Mouse (Mus musculus) thymus, adult 18-20 months (tissue): ENCODE results near the gene Chst13.
A peak's percentile ranks its signal among the peaks of the same experiment; 100 is the strongest.

Experiments used
- DNase-seq, 2 experiments: peaks; one replicate each; pipeline ENCODE4 v3.0.0; 2022; ENCODE audit warnings: mixed read lengths in 2 of 2

Gene Chst13

GRCm38 (mm10) chr6:90324991-90325390 lies at the start of gene Chst13:
Gene Chst13, minus strand, starts transcription at chr6:90325185.
- no peak for DNase-seq

DNA sequence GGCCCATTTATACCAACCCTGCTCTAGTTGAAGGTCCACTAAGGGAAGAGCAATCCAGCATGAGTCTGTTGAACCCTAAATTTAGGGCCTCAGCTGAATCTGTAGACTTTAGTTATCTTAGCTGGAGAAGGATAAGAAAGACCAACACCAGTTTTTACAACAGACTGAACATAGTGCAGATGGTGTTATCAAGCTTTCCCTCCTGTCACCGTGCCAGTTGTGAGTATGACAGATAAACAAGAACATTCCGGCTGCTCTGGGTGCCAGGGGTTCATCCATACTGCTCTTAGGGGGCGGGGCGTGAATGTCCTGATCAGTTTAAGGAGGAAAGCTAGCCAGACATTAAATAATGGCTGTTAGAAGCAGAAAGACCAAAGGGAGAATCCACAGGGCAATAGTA lies 49.7 kb upstream of the Chst13 start:
- no peak for DNase-seq

- DNase-seq, result peak; percentile 23 to 32
Measured at GRCm38 (mm10) chr6:90369725-90370553, 45.0 kb upstream of the Chst13 start.

DNA sequence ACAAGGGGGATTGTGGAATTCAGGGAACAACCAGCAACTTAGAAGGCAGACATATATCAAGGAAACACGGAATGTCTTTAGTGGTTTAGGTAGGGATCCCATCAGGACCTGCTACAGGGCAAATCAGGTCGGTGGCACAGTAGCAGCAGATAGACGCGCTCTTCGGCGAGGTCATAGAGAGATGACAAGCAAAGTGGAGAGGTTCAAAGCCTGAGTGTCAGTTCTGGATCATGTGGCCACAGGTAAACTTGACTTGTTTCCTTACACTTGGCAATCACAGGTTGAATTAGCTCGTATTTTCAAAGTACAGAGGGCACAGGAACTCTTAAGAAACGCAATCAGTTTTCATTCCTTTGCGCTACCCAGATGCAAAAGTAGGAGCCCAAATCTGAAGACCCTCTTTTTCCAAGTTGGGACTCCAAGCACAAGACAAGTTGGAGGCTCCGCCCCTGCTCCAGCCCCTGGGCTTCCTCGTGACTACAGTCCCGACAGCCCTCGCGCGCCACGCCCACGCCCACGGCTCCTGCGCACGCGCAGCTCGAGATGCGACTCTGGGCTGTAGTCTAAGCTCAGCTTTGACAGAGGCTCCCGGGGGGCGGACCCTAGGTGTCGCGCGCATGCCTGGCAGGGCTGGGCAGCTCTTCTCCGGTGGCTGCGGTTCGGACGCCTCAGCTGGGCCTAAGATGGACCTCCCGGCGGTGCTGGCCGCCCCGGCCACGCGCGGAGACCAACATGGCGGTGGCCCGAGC lies 44.2 kb upstream of the Chst13 start, which contains the start of gene Zxdc:
TSS of gene Zxdc (plus strand) at position 517 of the 749 bp plus-strand sequence.
- peak; percentile 98 to 99 for DNase-seq

GRCm38 (mm10) chr6:90363301-90363700 lies 38.3 kb upstream of the Chst13 start:
- no peak for DNase-seq

DNA sequence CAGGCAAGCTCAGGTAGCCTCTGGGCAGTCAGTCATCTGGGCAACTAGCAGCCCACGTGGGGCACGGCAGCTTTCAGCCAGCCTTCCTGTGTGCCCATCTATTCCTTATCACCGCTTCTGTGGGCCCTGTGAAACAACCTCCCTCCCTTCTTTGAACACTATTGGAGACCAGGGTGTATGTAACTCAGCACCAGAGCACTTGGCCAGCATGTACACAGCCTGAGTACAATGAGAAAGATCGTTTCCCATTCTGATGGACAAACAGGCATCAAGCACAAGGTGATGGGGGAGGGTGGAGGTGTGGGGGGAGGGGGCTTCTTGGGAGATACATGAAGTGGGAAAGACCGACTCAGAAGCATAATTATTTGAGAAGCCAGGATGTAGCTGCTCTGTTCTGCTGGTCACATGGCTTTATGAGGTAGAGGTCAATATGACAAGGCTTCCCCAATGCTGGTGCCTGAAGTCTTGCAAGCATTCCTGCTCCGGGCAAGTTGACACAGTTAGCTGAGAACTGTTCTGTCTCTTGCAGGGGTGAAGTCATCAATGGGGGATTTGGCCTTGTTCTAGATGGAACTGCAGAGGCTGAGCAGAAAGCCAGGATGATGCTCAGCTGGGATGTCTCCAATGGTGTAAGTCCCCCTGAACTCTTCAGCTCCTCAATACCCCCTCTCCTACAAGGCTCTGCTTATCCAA lies 36.1 kb upstream of the Chst13 start:
- DNase-seq, result no peak

- no peak for DNase-seq
Measured at GRCm38 (mm10) chr6:90360024-90360781, 35.2 kb upstream of the Chst13 start.

DNA sequence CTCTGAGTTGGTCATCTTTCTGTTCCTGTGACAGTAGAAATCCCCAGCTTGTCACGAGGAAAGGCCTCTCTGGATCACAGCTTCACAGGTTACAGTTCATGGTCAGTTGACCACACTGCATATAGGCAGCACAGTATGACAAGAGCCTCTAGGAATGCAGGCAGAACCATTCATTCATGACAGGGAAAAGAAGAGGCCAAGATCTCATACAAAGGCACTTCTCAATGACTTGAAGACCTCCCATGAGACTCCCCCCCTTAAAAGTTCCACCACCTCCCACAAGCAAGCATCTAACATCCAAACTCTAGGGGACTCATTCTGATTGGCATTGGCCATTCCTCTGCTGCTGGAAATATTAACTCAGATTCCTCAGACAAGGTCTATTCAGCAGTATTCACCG lies 34.5 kb upstream of the Chst13 start:
- DNase-seq, result no peak

DNA sequence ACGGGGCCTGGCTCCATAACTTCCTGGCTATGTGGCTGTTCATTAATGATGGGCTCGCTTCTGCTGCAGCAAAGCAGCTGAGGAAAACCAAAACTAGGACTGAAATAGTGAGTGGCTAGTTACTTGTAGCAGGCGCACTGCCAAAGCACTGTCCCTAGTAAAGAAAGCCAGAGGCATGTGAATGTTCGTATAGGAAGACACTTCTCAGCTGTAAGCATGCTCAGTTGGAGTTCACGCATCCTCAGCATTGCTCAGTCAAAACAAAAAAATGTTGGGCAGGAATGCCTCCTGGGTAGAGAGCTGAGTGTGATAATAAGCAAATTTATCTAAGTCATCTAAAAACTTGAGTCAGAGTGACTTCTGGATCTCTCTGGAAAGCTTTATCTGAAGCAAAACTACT lies 33.2 kb upstream of the Chst13 start:
- DNase-seq, result no peak

DNA sequence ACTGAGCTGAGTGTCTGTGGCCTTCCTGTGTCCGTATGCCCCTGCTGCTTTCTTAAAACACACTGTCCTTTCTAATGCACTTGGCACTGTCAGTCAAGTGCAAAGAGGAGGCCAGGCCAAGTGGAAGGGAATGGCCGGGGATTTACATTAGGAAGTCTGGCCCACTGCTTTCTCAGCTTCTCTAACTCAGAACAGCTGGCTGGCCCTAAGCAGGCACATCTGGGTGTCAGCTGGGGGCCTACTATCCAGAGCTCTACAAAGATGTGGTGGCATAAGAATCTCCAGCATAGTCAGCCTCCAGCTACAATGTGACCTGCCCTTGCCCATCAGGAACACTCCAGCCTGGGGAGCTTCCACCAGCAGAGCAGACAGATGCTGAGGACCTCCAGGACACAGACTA lies 25.0 kb upstream of the Chst13 start:
- DNase-seq, result no peak

DNA sequence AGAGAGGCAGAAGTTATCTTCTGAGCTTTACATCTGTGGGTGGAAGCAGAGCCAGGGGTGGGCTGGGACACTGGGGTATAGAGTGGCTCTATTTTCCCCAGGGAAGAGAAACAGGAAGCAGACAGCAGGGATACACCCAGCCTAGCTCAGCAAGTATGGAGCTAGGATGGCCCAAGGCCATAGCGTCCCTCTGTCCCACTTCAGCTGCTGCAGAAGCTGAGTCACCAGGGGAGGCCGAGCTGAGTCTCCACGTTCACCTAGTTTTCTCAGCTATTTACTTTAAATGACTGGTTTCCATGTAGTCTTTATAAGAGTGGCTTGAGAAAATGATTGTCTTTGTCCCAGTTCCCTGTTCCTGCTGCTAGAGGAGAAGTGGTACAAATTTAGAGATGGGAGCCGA lies 23.5 kb upstream of the Chst13 start:
- DNase-seq, result no peak

- DNase-seq, result no peak
Measured at GRCm38 (mm10) chr6:90347183-90347582, 22.2 kb upstream of the Chst13 start.

DNA sequence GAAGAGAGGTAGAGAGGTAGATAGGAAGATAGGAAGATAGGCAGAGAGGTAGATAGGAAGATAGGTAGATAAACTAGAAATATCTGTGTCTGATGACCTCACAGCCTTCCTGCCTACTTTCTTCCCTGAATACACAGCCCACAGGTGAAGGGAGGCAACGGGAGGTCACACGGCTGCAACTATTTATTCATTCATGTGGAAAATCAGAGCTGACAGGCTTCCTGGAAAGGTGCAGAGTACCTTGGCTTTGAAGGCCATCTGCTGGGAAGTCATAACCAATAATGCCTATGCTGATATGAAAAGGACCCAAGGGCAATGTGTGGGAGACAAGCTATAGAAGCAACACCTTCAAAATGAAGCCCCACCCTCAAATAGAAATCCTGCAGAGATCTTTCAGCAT lies 17.4 kb upstream of the Chst13 start:
- DNase-seq, result no peak

- no peak for DNase-seq
Measured at GRCm38 (mm10) chr6:90334244-90334643, 9.3 kb upstream of the Chst13 start.

DNA sequence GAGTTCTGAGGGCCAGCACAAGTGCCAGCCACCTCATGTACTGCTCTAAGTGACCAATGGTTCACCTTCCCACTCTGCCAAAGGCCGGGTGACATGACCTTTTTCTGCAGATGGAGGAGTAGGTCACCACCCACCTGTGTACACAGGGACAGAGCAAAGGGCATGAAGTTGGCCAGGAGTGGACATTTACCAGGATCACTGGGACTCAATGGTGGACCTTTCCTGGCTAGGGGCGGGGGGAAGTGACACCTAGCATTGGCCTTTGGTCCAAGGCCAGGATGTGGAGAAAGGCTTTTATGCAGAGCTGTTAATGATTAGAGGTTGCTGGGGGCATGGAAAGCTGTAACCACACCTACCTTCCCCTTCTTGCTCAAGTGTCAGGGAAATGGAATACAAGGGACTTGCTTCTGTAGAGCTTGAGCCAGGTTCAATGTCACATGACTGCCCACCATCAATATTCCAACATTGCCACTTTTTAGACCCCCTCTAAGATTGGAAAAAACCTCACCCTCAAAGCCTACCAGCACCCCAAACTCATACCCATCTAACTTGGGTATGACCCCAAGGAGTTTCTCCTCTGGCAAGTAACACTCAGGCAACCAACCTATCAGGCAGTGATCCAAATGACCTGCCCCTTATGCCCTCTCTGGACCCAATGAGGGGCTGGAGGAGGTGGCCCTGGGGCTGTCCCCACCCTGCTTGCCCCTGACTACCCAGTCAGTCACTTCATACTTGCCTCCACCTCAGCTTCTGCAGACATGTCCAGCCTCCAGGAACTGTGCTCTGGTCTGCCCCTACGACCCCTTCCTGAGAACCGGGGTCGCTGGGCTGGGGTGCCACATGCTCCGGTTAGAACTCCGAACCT lies 7.8 kb upstream of the Chst13 start, which contains the start of gene Uroc1:
TSS of gene Uroc1 (plus strand) at position 724 of the 865 bp plus-strand sequence.
- DNase-seq, result no peak

GRCm38 (mm10) chr6:90329953-90330352 lies 5.0 kb upstream of the Chst13 start:
- DNase-seq, result no peak

- no peak for DNase-seq
Measured at GRCm38 (mm10) chr6:90327670-90328069, 2.7 kb upstream of the Chst13 start.

GRCm38 (mm10) chr6:90324463-90324862 lies 522 bp downstream of the Chst13 start:
- DNase-seq, result no peak

DNA sequence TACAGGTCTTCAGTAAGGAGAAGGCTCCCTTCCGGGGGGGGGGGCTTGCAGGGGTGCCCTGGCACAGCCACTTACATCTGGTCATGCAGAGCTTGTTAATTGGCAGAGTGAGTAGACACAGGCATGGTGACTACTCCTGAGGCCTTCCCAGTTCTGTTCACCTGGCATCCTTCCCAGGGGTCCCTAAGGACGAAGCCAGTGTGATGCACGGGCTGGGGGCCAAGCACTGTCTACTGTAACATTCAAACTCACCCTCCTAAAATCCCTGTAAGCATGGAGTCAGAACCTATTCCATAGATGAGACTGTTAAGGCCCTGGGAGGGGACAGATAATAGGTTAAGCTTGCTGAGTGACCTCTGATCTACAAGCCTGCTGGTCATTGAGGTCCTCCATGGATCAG lies 959 bp downstream of the Chst13 start:
- no peak for DNase-seq

- DNase-seq, result no peak
Measured at GRCm38 (mm10) chr6:90321811-90322210, 3.2 kb downstream of the Chst13 start.

- no peak for DNase-seq
Measured at GRCm38 (mm10) chr6:90320429-90320828, 4.6 kb downstream of the Chst13 start.
